Mouse (Mus musculus) limb, embryonic 11.5 days (tissue): ENCODE data around the gene Apof. TPM values are rescaled to one million over a fixed set of nuclear protein-coding genes. Genes with fewer than 3 reads are reported as not detected.

Experiments
- ATAC-seq: fragments of 200-750 bp; cut with Nextera tagmentation; 2 replicates; pipeline ENCODE4 v1.8.0; 2017; ENCODE audit warnings: low read depth; ENCODE audit not compliant: insufficient number of reproducible peaks, low FRiP score, low TSS enrichment
- DNase-seq: peaks from one replicate; pipeline ENCODE4 v3.0.0-alpha.2; 2015; ENCODE audit warnings: low spot score
- H3K27ac ChIP-seq: fragments of 300-500 bp; sonication (generic); replicated peaks from 2 replicates; pipeline ENCODE4 v1.5.1; 2014; ENCODE audit warnings: low read depth, mild to moderate bottlenecking, low read length
- H3K27me3 ChIP-seq: fragments of 300-500 bp; sonication (generic); 2 replicates; pipeline ENCODE4 v1.6.1; 2014; ENCODE audit warnings: mild to moderate bottlenecking, low read length, mixed read lengths; ENCODE audit not compliant: control insufficient read depth, insufficient read depth
- H3K36me3 ChIP-seq: fragments of 300-500 bp; sonication (generic); 2 replicates; pipeline ENCODE4 v1.6.1; 2014; ENCODE audit warnings: mild to moderate bottlenecking, low read length, moderate library complexity, mixed read lengths; ENCODE audit not compliant: control insufficient read depth, insufficient read depth
- H3K4me1 ChIP-seq: fragments of 300-500 bp; sonication (generic); 2 replicates; pipeline ENCODE4 v1.6.1; 2014; ENCODE audit warnings: low read length, mixed read lengths; ENCODE audit not compliant: control insufficient read depth, insufficient read depth
- H3K4me2 ChIP-seq: fragments of 300-500 bp; sonication (generic); 2 replicates; pipeline ENCODE4 v1.6.1; 2014; ENCODE audit warnings: low read depth, mild to moderate bottlenecking, moderate library complexity; ENCODE audit not compliant: severe bottlenecking
- H3K4me3 ChIP-seq: fragments of 300-500 bp; sonication (generic); 2 replicates; pipeline ENCODE4 v1.5.1; 2014; ENCODE audit warnings: low read depth, low read length
- H3K9ac ChIP-seq: fragments of 300-500 bp; sonication (generic); 2 replicates; pipeline ENCODE4 v1.6.1; 2014; ENCODE audit warnings: mild to moderate bottlenecking, low read length
- H3K9me3 ChIP-seq: fragments of 300-500 bp; sonication (generic); 2 replicates; pipeline ENCODE4 v1.6.1; 2016; ENCODE audit warnings: low read length; ENCODE audit not compliant: control insufficient read depth
- WGBS: fragments of 180-500 bp; shearing (Covaris S2); extraction: QIAGEN DNeasy Blood & Tissue Kit; methylation state at CpG from one replicate; pipeline ENCODE4 v1.1.7; 2014; 5-methylcytosine and 5-hydroxymethylcytosine counted together
- polyA plus RNA-seq: library from polyadenylated mRNA; unstranded; fragments of >200 nt; fragmentation: Nextera tagmentation; extraction: Ambion mirVana; gene quantifications from 2 replicates; pipeline ENCODE4 v1.2.1, GENCODE M21; 2014

The Apof gene
- polyA plus RNA-seq, 1 experiment from 2014 or later: not detected

DNA sequence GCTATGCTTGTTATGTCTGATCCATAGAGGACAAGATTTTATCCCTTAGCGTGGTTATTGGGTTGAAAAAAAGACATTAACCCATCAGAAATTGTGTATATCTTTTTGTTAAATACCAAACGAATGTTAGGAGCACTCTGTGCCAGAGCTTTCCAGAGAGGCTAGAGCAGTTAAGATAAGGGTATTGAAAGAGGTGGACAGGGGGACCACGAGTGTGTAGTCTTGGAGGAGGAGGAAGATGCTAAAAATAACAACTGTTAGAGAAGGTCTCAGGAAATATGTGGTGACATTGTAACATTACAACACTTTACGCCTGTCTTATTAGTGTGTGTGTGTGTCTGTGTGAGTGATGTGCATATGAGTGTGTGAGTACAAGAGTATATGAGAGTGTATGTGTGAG, 42.4 kb downstream of the Apof start:
- H3K36me3 ChIP-seq: peaks cover 19% of the 10 kb centered on the region; the same call in 1 of the 2 replicates
- 87% methylated on average over 4 of the region's 4 CpGs for WGBS

DNA sequence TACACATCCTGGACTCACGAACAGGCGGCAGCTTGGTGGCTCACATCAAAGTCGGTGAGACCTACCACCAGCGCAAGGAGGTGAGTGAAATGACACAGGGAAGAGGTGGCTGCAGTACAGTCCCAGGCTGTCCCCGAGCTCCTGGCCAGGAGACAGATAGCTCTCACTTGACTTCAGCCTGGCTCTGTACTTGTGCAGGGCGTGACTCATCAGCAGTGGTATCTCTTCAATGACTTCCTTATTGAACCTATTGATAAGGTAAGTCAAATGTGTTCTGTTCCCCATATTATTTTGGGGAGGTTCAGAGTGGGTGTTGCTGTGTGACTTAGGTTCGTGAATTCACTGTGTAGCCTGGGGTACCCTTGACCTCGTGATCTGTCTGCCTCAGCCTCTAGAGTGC, 47.1 kb downstream of the Apof start:
- H3K9me3 ChIP-seq: no peaks in the 10 kb centered on the region

More for the DNA sequence above, 42.4 kb downstream of the Apof start:
- no peak overlapping the region for H3K27ac ChIP-seq
- H3K4me2 ChIP-seq: no peak overlapping the region
- H3K9ac ChIP-seq: no peak overlapping the region
- no peaks in the 10 kb centered on the region for H3K9me3 ChIP-seq
- H3K4me3 ChIP-seq: no peak overlapping the region
- no peak for DNase-seq
- no peaks in the 10 kb centered on the region for H3K4me1 ChIP-seq
- no peak for ATAC-seq
- no peaks in the 10 kb centered on the region for H3K27me3 ChIP-seq

More for the DNA sequence above, 47.1 kb downstream of the Apof start:
- Histone ChIP-seq H3K36me3 (peaks cover 38% of the 10 kb centered on the region), H3K27ac (no peak overlapping the region), H3K4me3 (no peak overlapping the region), H3K9ac (no peak overlapping the region), H3K27me3 (no peaks in the 10 kb centered on the region), H3K4me2 (no peak overlapping the region), H3K4me1 (no peaks in the 10 kb centered on the region)
- no peak for DNase-seq
- no peak for ATAC-seq
- WGBS: 94% methylated on average over 8 of the region's 8 CpGs

Other genes with a start within 250 kb of the Apof start
- 1,036 and 1,045 TPM in 2 replicates for gene Naca, start 233.1 kb upstream of the Apof start, polyA plus RNA-seq
- 631 and 646 TPM in 2 replicates for gene Ptges3, start 209.7 kb upstream of the Apof start, polyA plus RNA-seq
- 2,292 and 2,394 TPM in 2 replicates for gene Atp5b, start 185.4 kb upstream of the Apof start, polyA plus RNA-seq
- gene Baz2a, start 177.1 kb upstream of the Apof start, polyA plus RNA-seq: 16.7 and 17.1 TPM in 2 replicates
- gene Rbms2, start 88.4 kb upstream of the Apof start, polyA plus RNA-seq: 25.2 and 29.8 TPM in 2 replicates
- gene Gls2, start 74.2 kb upstream of the Apof start, polyA plus RNA-seq: 1.6 and 1.9 TPM in 2 replicates
- 32.5 and 33.1 TPM in 2 replicates for gene Spryd4, start 56.9 kb upstream of the Apof start, polyA plus RNA-seq
- gene Mip, start 42.8 kb upstream of the Apof start, polyA plus RNA-seq: 0.32 and 0.41 TPM in 2 replicates
- gene Timeless, start 36.6 kb upstream of the Apof start, polyA plus RNA-seq: 92.9 and 95.6 TPM in 2 replicates
- 0.50 and 0.52 TPM in 2 replicates for gene Apon, start 14.6 kb upstream of the Apof start, polyA plus RNA-seq
- gene Stat2, start 1.9 kb downstream of the Apof start, polyA plus RNA-seq: 12.0 and 14.0 TPM in 2 replicates
- not detected in 2 replicates for gene Il23a, start 30.1 kb downstream of the Apof start, polyA plus RNA-seq
- 37.5 and 38.7 TPM in 2 replicates for gene Pan2, start 34.7 kb downstream of the Apof start, polyA plus RNA-seq
- gene Cnpy2, start 53.8 kb downstream of the Apof start, polyA plus RNA-seq: 343 and 351 TPM in 2 replicates
- gene Cs, start 69.1 kb downstream of the Apof start, polyA plus RNA-seq: 231 and 232 TPM in 2 replicates
- 8.5 and 11.0 TPM in 2 replicates for gene Coq10a, start 100.3 kb downstream of the Apof start, polyA plus RNA-seq
- 12.0 and 12.8 TPM in 2 replicates for gene Ankrd52, start 108.4 kb downstream of the Apof start, polyA plus RNA-seq
- 0.07 and 0.20 TPM in 2 replicates for gene Slc39a5, start 132.6 kb downstream of the Apof start, polyA plus RNA-seq
- 89.9 and 91.8 TPM in 2 replicates for gene Nabp2, start 142.8 kb downstream of the Apof start, polyA plus RNA-seq
- 34.3 and 34.6 TPM in 2 replicates for gene Rnf41, start 143.0 kb downstream of the Apof start, polyA plus RNA-seq
- 96.5 and 105 TPM in 2 replicates for gene Smarcc2, start 190.6 kb downstream of the Apof start, polyA plus RNA-seq
- 656 and 696 TPM in 2 replicates for gene Myl6, start 225.5 kb downstream of the Apof start, polyA plus RNA-seq
- gene Myl6b, start 230.0 kb downstream of the Apof start, polyA plus RNA-seq: 3.1 and 4.4 TPM in 2 replicates